Mouse (Mus musculus) CH12.LX (cell line): ENCODE measurements around the gene Rnf144a. TPM values are rescaled to one million over a fixed set of nuclear protein-coding genes. Genes with fewer than 3 reads are reported as not detected.

Experiments used
- DNase-seq: peaks from one replicate; pipeline ENCODE4 v3.0.0-alpha.2; 2013; ENCODE audit errors: extremely low read depth
- H3K27ac ChIP-seq: 2 replicates; pipeline ENCODE4 v1.5.1; 2012; ENCODE audit warnings: low read depth, mild to moderate bottlenecking, control low read depth, moderate library complexity; ENCODE audit not compliant: insufficient read depth
- H3K27me3 ChIP-seq: replicated peaks from 2 replicates; pipeline ENCODE3; 2012; ENCODE audit warnings: inconsistent platforms
- H3K36me3 ChIP-seq, 2 experiments: replicated peaks in 1 of 2; 2 replicates each; pipeline versions ENCODE3 to v1.6.1; 2012; ENCODE audit warnings: inconsistent platforms in 1 of 2, low read length in 1 of 2, mild to moderate bottlenecking in 1 of 2, mixed read lengths in 1 of 2, moderate library complexity in 1 of 2; ENCODE audit not compliant: control insufficient read depth in 1 of 2, insufficient read depth in 1 of 2
- H3K4me1 ChIP-seq, 2 experiments: 2 replicates each; pipeline ENCODE4 v1.6.1; 2012; ENCODE audit warnings: inconsistent platforms in 1 of 2, moderate library complexity in 1 of 2; ENCODE audit not compliant: insufficient read depth in 2 of 2, control insufficient read depth in 1 of 2
- H3K4me2 ChIP-seq: 2 replicates; pipeline ENCODE4 v1.6.1; 2012; ENCODE audit warnings: low read depth, mild to moderate bottlenecking, control low read depth; ENCODE audit not compliant: poor library complexity, insufficient read depth, severe bottlenecking
- H3K4me3 ChIP-seq, 3 experiments: fragments of 150-350 bp in 1 of 3; sonication (generic) in 1 of 3; replicated peaks in 1 of 3; 2 replicates each; pipeline versions ENCODE3 to v1.5.1; 2011 to 2012; ENCODE audit warnings: low read depth in 2 of 3, low read length in 2 of 3, mild to moderate bottlenecking in 2 of 3, moderate library complexity in 2 of 3, control low read depth in 1 of 3, improper control_type of control experiment in 1 of 3, inconsistent platforms in 1 of 3, mixed read lengths in 1 of 3; ENCODE audit not compliant: poor library complexity in 1 of 3
- H3K79me2 ChIP-seq: replicated peaks from 2 replicates; pipeline ENCODE4 v1.6.1; 2012; ENCODE audit warnings: mild to moderate bottlenecking, moderate library complexity; ENCODE audit not compliant: control insufficient read depth, poor library complexity, insufficient read depth, severe bottlenecking; ENCODE audit errors: extremely low read depth
- H3K9ac ChIP-seq: 2 replicates; pipeline ENCODE4 v1.6.1; 2012; ENCODE audit warnings: low read depth, mild to moderate bottlenecking, control low read depth, moderate library complexity; ENCODE audit not compliant: insufficient read depth
- H3K9me3 ChIP-seq: replicated peaks from 2 replicates; pipeline ENCODE3; 2012; ENCODE audit warnings: low read length, inconsistent platforms, mixed read lengths
- CHD1 ChIP-seq: IDR thresholded peaks from 2 replicates; pipeline ENCODE4 v1.6.1; 2012; ENCODE audit warnings: low read depth, low read length, improper control_type of control experiment, inconsistent platforms
- CHD2 ChIP-seq: IDR thresholded peaks from 2 replicates; pipeline ENCODE4 v1.6.1; 2011; ENCODE audit warnings: low read length, improper control_type of control experiment
- CTCF ChIP-seq, 2 experiments: IDR thresholded peaks in 1 of 2; conservative IDR thresholded peaks in 1 of 2; 2 replicates each; pipeline ENCODE4 v1.5.1; 2011 to 2012; ENCODE audit warnings: low read depth in 2 of 2, low read length in 2 of 2, improper control_type of control experiment in 1 of 2, inconsistent platforms in 1 of 2, mild to moderate bottlenecking in 1 of 2, moderate library complexity in 1 of 2
- EP300 ChIP-seq: IDR thresholded peaks from 2 replicates; pipeline ENCODE4 v1.6.1; 2011; ENCODE audit warnings: low read length, improper control_type of control experiment
- ETS1 ChIP-seq: conservative IDR thresholded peaks from 2 replicates; pipeline ENCODE4 v1.6.1; 2012; ENCODE audit warnings: low read depth, mild to moderate bottlenecking, inconsistent platforms, low read length, improper control_type of control experiment, moderate library complexity
- HCFC1 ChIP-seq: IDR thresholded peaks from 2 replicates; pipeline ENCODE4 v1.6.1; 2012; ENCODE audit warnings: low read depth, mild to moderate bottlenecking, inconsistent platforms, low read length, improper control_type of control experiment
- IRF4 ChIP-seq: IDR thresholded peaks from 2 replicates; pipeline ENCODE4 v1.6.1; 2014; ENCODE audit warnings: low read depth, mild to moderate bottlenecking, inconsistent platforms, low read length, improper control_type of control experiment
- JUN ChIP-seq: IDR thresholded peaks from 2 replicates; pipeline ENCODE4 v1.6.1; 2011; ENCODE audit warnings: low read depth, mild to moderate bottlenecking, low read length, improper control_type of control experiment, moderate library complexity; ENCODE audit not compliant: insufficient read depth
- JUND ChIP-seq: conservative IDR thresholded peaks from 2 replicates; pipeline ENCODE4 v1.6.1; 2011; ENCODE audit warnings: low read depth, low read length, improper control_type of control experiment
- KAT2A ChIP-seq: IDR thresholded peaks from 2 replicates; pipeline ENCODE4 v1.6.1; 2012; ENCODE audit warnings: low read length, improper control_type of control experiment, inconsistent platforms; ENCODE audit not compliant: insufficient replicate concordance
- MAFK ChIP-seq: IDR thresholded peaks from 2 replicates; pipeline ENCODE4 v1.6.1; 2011; ENCODE audit warnings: low read length, improper control_type of control experiment; ENCODE audit not compliant: insufficient replicate concordance
- MAX ChIP-seq: IDR thresholded peaks from 2 replicates; pipeline ENCODE4 v1.6.1; 2011; ENCODE audit warnings: low read length, improper control_type of control experiment
- MYC ChIP-seq: IDR thresholded peaks from 2 replicates; pipeline ENCODE4 v1.6.1; 2011; ENCODE audit warnings: low read depth, mild to moderate bottlenecking, improper control_type of control experiment, low read length
- NELFE ChIP-seq: IDR thresholded peaks from 2 replicates; pipeline ENCODE4 v1.6.1; 2011; ENCODE audit warnings: low read depth, low read length, improper control_type of control experiment
- POLR2AphosphoS2 ChIP-seq: IDR thresholded peaks from 2 replicates; pipeline ENCODE4 v1.6.1; 2011; ENCODE audit warnings: low read depth, low read length, improper control_type of control experiment
- RAD21 ChIP-seq: IDR thresholded peaks from 2 replicates; pipeline ENCODE4 v1.6.1; 2011; ENCODE audit warnings: low read depth, mild to moderate bottlenecking, low read length, improper control_type of control experiment, moderate library complexity
- RCOR1 ChIP-seq: conservative IDR thresholded peaks from 2 replicates; pipeline ENCODE4 v1.6.1; 2012; ENCODE audit warnings: low read depth, mild to moderate bottlenecking, inconsistent platforms, low read length, improper control_type of control experiment
- SMC3 ChIP-seq: IDR thresholded peaks from 2 replicates; pipeline ENCODE4 v1.6.1; 2011; ENCODE audit warnings: low read depth, low read length, improper control_type of control experiment
- TCF12 ChIP-seq: IDR thresholded peaks from 2 replicates; pipeline ENCODE4 v1.6.1; 2014; ENCODE audit warnings: low read depth, mild to moderate bottlenecking, inconsistent platforms, low read length, improper control_type of control experiment
- UBTF ChIP-seq: IDR thresholded peaks from 2 replicates; pipeline ENCODE4 v1.6.1; 2012; ENCODE audit warnings: low read depth, mild to moderate bottlenecking, inconsistent platforms, low read length, improper control_type of control experiment, moderate library complexity
- USF1 ChIP-seq: IDR thresholded peaks from 2 replicates; pipeline ENCODE4 v1.6.1; 2014; ENCODE audit warnings: low read depth, mild to moderate bottlenecking, inconsistent platforms, low read length, improper control_type of control experiment
- ZC3H11A ChIP-seq: IDR thresholded peaks from 2 replicates; pipeline ENCODE4 v1.6.1; 2012; ENCODE audit warnings: low read depth, mild to moderate bottlenecking, inconsistent platforms, low read length, improper control_type of control experiment
- ZKSCAN1 ChIP-seq: IDR thresholded peaks from 2 replicates; pipeline ENCODE4 v1.6.1; 2012; ENCODE audit warnings: low read depth, inconsistent platforms, low read length, improper control_type of control experiment, borderline replicate concordance
- ZNF384 ChIP-seq: IDR thresholded peaks from 2 replicates; pipeline ENCODE4 v1.6.1; 2012; ENCODE audit warnings: low read depth, low read length, improper control_type of control experiment, inconsistent platforms
- dilution Hi-C: fragments of 300-500 bp; cut with MboI; formaldehyde crosslinking; loops from 2 replicates; pipeline ENCODE4 v1.14.3; 2020; ENCODE audit warnings: low sequenced_read_pairs; ENCODE audit not compliant: extremely low pct_unique_long_range_greater_than_20kb, extremely low pct_ligation_motif_present
- in situ Hi-C: fragments of 300-500 bp; cut with MboI; formaldehyde crosslinking; loops from 3 replicates; pipeline ENCODE4 v1.14.3; 2019; ENCODE audit warnings: low sequenced_read_pairs, low pct_ligation_motif_present, low pct_unique_long_range_greater_than_20kb, mixed read lengths
- polyA plus RNA-seq: library from polyadenylated mRNA; unstranded; fragments of >175 nt; gene quantifications from 2 replicates; pipeline ENCODE4 v1.2.1, GENCODE M21; 2012; ENCODE audit warnings: low read depth; ENCODE audit not compliant: insufficient read length
- total RNA-seq, 2 experiments: library from RNA; depleted of rRNA; stranded (reverse); fragments of 300-350 nt in 1 of 2; fragments of >200 nt in 1 of 2; gene quantifications; 2 replicates each; pipeline ENCODE4 v1.2.3; 2012 to 2014

Rnf144a gene
- total and polyA plus RNA-seq, 3 experiments = 0.04 to 0.57 (median 0.52) TPM

DNA sequence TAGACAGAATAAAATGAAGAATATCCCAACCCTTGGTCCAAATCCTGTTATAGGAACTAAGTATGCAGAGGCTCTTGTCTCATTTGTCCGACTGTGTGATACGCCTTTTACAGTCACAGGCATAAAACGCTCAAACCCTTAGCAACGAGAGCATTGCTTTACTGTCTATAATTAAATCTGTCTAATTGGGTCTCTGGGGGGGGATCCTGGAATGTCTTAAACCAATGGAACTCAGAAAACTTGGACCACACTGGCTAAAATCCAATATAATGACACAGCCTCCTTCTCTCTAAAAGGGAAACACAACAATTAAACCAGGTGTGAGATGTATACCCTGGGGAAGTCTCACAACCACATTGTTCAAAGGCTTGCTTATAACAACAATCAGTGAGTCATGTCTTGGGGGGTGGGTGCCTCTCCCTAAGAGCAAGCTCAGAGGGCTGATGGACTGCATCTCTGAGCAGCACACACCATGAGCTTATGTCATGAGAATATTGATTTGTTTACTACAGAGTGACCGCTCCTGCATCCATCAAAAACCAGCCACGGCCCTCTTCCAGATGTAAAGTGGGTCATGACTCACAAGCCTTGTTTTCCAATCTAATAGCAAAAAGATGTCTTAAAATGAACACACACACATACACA, 85.9 kb downstream of the Rnf144a start:
- Histone ChIP-seq H3K27me3 (no peaks in the 10 kb centered on the region), H3K9me3 (no peaks in the 10 kb centered on the region), H3K27ac (no peak overlapping the region), H3K4me2 (no peak overlapping the region), H3K9ac (no peak overlapping the region), H3K79me2 (no peaks in the 10 kb centered on the region), H3K36me3 (no peaks in the 10 kb centered on the region), H3K4me1 (no peaks in the 10 kb centered on the region), H3K4me3 (no peak overlapping the region)
- no peak for TF ChIP-seq ZKSCAN1
- no peak for TF ChIP-seq JUND
- TF ChIP-seq IRF4 = no peak
- no peak for TF ChIP-seq ZC3H11A
- TF ChIP-seq MAX = no peak
- no peak for TF ChIP-seq RAD21
- no peak for TF ChIP-seq POLR2AphosphoS2
- no peak for TF ChIP-seq EP300
- no peak for TF ChIP-seq ETS1
- no peak for TF ChIP-seq JUN
- TF ChIP-seq CHD1 = no peak
- TF ChIP-seq HCFC1 = no peak
- TF ChIP-seq TCF12 = no peak
- no peak for TF ChIP-seq SMC3
- no peak for TF ChIP-seq UBTF
- TF ChIP-seq CHD2 = no peak
- TF ChIP-seq MAFK = no peak
- dilution Hi-C loops (no loop called here), in situ Hi-C loops (no loop called here)
- no peak for DNase-seq

DNA sequence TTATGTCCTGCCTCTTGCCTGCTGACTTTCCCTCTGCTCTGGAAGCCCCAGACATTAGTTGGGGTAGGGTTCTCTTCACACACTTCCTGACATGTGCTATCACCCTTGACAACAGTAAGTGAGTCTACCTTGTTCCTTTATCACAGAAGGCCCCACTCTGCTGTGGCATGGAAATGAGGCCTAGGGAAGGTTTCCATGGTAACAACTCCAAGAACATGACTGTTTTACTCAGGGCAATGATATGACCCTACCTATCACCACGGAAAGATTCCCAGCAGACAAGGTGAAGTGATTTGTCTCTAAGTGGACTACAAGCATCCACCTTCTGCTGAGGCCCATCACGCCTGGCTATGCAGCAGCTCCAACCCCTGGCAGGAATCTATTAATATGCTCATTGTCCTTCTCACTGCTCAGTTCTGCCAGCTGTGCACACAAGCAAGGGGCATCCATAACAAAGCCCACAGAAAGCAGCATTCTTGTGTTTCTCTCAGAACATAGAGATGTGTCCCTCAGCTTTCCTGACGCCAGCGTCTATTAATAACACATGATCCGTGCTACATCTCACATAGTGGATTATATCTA, 91.2 kb downstream of the Rnf144a start:
- dilution Hi-C loops = no loop called here

More for the DNA sequence above, 91.2 kb downstream of the Rnf144a start:
- no peak for TF ChIP-seq NELFE
- no peak for TF ChIP-seq CTCF (conservative IDR thresholded peaks at IDR 0.05 in 1 of 2, IDR thresholded peaks at IDR 0.05 in 1 of 2; ENCODE audit: low read depth in 2 of 2, low read length in 2 of 2)
- no peak for TF ChIP-seq JUN
- no peak for TF ChIP-seq ZKSCAN1
- no peak for TF ChIP-seq JUND
- no peak for TF ChIP-seq MYC
- TF ChIP-seq ETS1 = no peak
- no peak for TF ChIP-seq EP300
- no peak for TF ChIP-seq ZNF384
- no peak for TF ChIP-seq POLR2AphosphoS2
- no peak for TF ChIP-seq KAT2A
- no peak for TF ChIP-seq RCOR1
- TF ChIP-seq USF1 = no peak
- TF ChIP-seq, all 38 proteins: peak for 0
- H3K79me2 ChIP-seq = no peaks in the 10 kb centered on the region
- no peaks in the 10 kb centered on the region for H3K4me1 ChIP-seq
- no peaks in the 10 kb centered on the region for H3K9me3 ChIP-seq
- H3K27ac ChIP-seq = no peak overlapping the region
- H3K4me3 ChIP-seq = no peak overlapping the region
- H3K4me2 ChIP-seq = no peak overlapping the region
- H3K36me3 ChIP-seq = no peaks in the 10 kb centered on the region
- no peak overlapping the region for H3K9ac ChIP-seq
- in situ Hi-C loops = no loop called here
- no peak for DNase-seq
- H3K27me3 ChIP-seq = no peaks in the 10 kb centered on the region
